Mouse (Mus musculus) large intestine, adult 2 months (tissue): Measurements from ENCODE around the gene Peg3. TPM values are rescaled to one million over a fixed set of nuclear protein-coding genes. Genes with fewer than 3 reads are reported as not detected.
"Not testable (repeated sequence)": the region's sequence is repeated elsewhere in the genome, so short reads cannot be mapped to it uniquely, and the experiment has no call there.

Experiments
- DNase-seq: peaks from one replicate; pipeline ENCODE4 v3.0.0-alpha.2; 2012; ENCODE audit warnings: low read depth, low spot score
- WGBS: fragments of 180-500 bp; shearing (Covaris S2); methylation state at CpG from one replicate; pipeline ENCODE4 v1.1.7; 2018; 5-methylcytosine and 5-hydroxymethylcytosine counted together
- polyA plus RNA-seq: library from polyadenylated mRNA; depleted of rRNA; stranded (reverse); fragments of >200 nt; gene quantifications from 2 replicates; pipeline ENCODE4 v1.2.3, GENCODE M21; 2012; rRNA removed

The Peg3 gene
- 0.68 and 1.6 TPM in 2 replicates for polyA plus RNA-seq

- WGBS = 51% methylated on average over 24 of the region's 24 CpGs
- DNase-seq = no peak
Observed at GRCm38 (mm10) chr7:6730241-6730640, at the start of gene Peg3, which contains the start of gene Usp29. Peg3 (minus strand) TSS chr7:6730431. Usp29 (plus strand) TSS chr7:6730578.

DNA sequence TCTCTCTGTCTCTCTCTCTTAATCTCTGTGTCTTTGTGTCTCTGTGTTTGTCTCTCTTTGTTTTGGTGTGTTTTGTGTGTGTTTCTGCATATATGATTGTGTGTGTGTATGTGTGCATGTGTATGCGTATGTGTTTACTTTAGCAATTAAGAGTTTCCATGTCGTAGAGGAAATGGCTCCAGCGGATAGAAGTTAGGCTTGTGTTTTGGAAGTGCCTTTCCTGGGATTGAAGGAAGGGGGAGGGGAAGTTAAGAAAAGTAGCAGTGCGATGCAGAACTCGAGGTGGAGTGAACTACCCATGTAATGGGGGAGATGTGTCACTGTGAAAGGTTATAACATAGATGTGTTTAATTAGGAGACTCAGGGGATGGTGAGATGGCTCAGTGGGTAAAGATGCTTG, 48.9 kb upstream of the Peg3 start:
- 75% methylated on average over 5 of the region's 5 CpGs for WGBS
- DNase-seq = no peak

DNA sequence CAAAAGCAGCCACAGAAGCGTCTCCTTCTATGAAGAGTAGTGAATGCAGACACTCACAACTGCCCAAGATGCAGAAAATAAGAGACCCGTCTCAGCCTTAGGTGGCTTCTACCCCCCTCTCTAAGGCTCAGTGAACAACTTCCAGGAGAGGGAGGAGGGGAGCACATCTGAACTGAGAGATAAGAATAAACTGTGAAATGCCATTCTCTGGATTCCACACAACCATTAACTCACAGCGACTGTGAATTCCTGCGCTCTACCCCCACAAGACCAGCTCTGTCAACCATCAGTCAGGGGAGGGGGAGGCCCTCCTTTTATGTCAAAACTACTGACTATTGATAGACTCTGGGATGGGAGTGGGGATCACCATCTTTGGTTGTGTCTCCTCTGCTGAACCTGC, 47.5 kb upstream of the Peg3 start:
- 43% methylated on average over 4 of the region's 4 CpGs for WGBS
- DNase-seq = no peak

GRCm38 (mm10) chr7:6777107-6777506, 46.9 kb upstream of the Peg3 start:
- DNase-seq = no peak
- 48% methylated on average over 2 of the region's 2 CpGs for WGBS

DNA sequence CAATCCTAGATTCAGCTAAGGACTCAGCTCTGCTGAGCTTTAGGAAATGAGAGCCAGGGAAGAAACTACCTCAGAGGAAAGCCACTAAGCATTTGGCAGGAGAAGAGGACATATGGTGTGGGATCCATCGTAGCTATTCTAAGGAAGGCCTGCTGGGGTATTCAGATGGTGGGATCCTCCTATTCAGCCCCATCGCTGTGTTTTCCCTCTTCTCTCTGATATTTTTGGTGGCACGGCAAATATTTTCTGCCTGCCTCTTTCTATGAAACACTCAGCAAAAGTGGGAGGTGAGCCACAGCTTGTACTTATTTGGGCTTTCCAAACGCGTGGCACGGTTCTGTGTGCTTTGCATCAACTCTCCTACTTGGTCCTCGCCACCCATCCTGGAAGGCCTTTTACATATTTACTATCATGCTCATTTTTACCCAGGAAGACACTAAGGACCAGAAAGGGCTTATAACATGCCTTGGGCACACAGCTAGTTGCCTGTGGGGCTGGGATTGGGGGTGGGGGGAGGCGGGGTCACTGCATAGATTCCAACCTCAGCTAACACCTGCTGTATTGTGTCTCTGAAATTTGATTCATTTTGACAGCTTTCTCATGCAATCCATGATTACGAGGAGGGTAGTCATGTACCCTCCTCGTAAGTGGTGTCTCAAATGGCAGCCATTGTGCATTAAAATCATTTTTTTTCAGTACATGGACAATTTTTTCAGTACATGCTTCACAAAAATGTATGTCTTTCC, 46.3 kb upstream of the Peg3 start:
- no peak for DNase-seq
- WGBS = 80% methylated on average over 10 of the region's 10 CpGs

- 62% methylated on average over 11 of the region's 11 CpGs for WGBS
- not testable (repeated sequence) for DNase-seq
Observed at GRCm38 (mm10) chr7:6773865-6774413, 43.7 kb upstream of the Peg3 start.

DNA sequence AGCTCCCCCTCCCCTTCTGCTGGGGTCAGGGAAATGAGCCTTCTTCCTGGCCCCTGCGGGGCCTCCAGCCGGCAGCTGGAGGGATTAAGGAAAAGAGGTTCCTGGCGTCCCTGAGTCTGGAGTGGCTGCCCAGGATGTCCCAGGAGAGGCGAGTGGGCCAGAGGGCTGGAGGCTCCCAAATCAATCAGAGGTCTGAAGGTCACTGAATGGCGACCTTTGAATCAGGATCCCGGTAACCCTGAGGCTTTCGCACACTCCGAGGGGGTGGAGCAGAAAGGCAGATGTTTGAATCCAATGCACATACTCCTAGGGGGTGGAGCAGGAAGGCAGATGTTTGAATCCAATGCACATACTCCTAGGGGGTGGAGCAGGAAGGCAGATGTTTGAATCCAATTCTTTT, 40.1 kb upstream of the Peg3 start:
- WGBS = 9% methylated on average over 8 of the region's 8 CpGs
- DNase-seq = no peak

DNA sequence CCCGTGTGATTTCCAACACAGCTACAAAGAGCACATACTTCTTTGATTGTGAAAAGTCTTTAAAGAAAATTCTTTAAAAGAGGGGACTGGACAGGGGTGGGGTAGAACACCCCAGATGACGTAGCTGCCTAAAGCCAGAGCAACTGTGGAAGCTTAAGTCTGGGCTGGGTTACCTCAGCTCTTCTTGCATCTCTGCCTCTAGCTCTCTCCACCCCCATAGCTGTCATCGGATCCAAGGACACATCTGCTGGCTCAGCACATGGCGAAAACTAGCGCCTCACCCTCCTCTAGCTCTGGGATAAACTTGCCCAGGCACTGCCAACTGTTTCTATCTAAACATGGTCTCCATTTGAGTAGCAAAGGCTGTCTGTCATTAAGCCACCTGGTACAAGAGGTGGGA, 35.0 kb upstream of the Peg3 start:
- WGBS = 60% methylated on average over 5 of the region's 5 CpGs

GRCm38 (mm10) chr7:6760170-6760569, 29.9 kb upstream of the Peg3 start:
- WGBS = 62% methylated on average over 6 of the region's 6 CpGs
- DNase-seq = no peak

More for the DNA sequence above, 35.0 kb upstream of the Peg3 start:
- DNase-seq = no peak

- DNase-seq = no peak
- 79% methylated on average over 12 of the region's 12 CpGs for WGBS
Observed at GRCm38 (mm10) chr7:6759698-6760097, 29.5 kb upstream of the Peg3 start.

- WGBS = 55% methylated on average over 4 of the region's 4 CpGs
Observed at GRCm38 (mm10) chr7:6756777-6757291, 26.6 kb upstream of the Peg3 start.

DNA sequence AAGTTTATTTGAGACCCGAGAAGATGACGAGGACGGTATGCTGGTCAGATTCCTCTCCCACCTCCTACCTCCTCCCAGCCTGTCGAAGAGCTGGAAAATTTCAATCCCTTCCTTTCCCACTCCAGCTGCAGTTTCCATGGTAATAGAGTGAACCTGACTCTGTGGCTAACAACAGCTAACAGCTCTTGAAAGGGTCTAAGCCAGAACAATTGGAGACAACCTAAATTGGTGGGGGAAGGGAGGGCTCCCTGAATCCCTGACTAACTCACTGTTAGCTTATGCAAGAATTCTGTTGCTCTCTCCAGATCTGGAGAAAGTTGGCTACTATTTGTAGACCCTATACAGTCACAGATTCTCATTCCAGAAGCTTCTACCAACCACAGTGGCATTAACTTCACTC, 23.2 kb upstream of the Peg3 start:
- DNase-seq = no peak
- 50% methylated on average over 4 of the region's 4 CpGs for WGBS

More at GRCm38 (mm10) chr7:6756777-6757291, 26.6 kb upstream of the Peg3 start:
- no peak for DNase-seq

GRCm38 (mm10) chr7:6749196-6749595, 19.0 kb upstream of the Peg3 start:
- DNase-seq = no peak
- 58% methylated on average over 7 of the region's 7 CpGs for WGBS

DNA sequence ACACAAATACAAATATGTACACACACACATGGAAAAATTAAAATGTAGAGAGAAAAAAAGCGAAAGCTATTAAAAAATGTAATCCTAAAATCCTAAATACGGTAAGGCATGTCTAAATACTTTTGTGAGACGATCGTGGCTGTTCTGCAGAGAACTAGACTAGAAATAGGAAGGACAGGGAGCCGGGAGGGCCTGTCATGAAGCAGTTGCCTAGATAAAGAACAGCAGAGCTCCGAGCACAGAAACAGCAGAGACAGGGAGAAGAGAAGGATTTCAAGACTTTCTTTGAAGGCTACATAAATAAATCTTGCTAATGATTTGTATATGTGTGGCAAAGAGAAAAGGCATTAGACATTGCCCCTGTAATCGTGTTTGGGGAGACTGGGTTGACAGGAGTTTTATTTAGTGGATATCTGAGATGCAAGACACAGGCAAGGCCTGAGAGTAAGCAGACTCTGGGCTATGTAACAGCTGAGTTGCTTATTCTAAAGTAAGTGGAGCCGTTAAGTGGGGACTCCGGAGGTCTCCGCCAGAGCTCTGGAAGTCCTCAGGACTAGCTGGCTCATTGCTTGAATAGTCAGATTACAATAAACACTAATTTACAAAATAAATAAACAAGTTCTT, 14.2 kb upstream of the Peg3 start:
- no peak for DNase-seq
- WGBS = 54% methylated on average over 10 of the region's 10 CpGs

GRCm38 (mm10) chr7:6736060-6736459, 5.8 kb upstream of the Peg3 start:
- DNase-seq = no peak
- 68% methylated on average over 1 of the region's 1 CpGs for WGBS

DNA sequence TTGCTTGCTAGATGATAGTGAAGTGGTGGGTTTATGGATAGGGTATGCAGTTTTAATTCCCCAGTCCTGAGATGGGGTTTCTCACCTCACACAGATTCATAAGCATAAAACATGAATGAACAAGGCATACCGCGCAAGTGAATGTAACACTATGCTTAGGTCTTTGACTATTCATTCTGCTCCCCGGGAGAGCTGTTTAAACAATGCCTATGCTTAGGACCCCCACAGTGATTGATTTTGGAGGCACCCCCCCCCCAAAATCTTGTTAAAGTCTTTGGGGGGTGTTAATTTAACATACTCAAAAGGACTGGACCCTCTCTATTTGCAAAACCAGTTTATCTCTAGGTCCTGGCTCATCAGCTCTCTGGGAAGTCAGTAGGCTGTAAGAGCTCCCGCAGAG, 1.7 kb upstream of the Peg3 start:
- WGBS = 54% methylated on average over 4 of the region's 4 CpGs
- no peak for DNase-seq

- WGBS = 45% methylated on average over 3 of the region's 3 CpGs
- DNase-seq = no peak
Observed at GRCm38 (mm10) chr7:6731373-6731772, 1.1 kb upstream of the Peg3 start.

DNA sequence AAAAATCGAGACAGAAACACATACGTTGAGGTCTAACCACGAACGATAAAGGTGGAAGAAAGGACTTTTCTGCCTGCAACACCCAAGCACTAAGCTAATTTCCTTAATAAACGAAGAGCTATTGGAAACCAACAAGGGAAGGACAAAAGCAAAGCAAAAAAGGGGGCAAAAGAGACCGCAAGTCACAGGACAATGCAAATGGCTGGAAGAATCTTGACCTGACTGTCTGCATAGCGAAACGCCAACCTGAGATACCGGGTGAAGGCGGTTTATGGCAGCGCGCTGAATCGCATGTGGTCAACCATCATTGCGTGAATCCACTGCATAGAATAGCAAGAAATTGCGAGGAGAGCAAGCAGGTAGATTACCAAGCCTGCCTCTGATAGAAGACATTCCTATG, 570 bp upstream of the Peg3 start:
- DNase-seq = no peak
- 48% methylated on average over 15 of the region's 15 CpGs for WGBS

DNA sequence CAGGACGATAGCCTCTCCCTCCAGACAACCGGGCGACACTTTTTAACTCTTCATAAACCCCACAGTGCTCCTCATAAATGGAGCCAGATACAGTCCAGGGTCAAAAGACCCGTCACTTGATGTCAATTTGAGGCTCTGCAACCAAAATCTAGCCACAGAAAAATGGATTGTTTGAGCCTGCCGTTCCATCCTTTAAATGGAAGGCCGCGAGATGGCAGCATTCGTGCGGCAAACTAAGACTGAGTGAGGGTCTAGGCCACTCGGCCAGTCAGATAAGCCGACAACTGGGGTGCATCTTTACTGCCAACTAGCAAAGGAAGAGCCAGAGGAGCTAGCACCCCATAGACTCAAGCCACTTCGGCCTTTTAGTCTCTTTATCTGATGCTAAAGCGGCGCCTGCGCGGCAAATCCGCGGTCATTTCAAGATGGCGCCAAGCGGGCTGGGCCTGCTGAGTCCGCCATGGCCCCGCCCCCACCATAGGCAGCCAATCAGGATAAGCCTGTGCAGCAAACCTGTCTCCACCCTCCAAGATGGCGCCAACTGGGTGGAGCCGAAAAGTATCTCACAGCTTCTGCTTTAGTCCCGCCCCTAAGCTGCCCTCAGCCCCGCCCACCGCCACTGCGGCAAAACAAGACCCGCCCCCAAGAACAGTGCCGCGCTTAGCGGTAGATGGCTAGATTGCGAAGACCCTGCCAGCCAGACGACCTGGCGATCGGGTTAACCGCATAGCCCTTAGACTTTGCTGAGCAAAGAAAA, 992 bp downstream of the Peg3 start:
- 48% methylated on average over 37 of the region's 37 CpGs for WGBS
- no peak for DNase-seq
